Mouse (Mus musculus) cerebellum, adult 2 months (tissue): ENCODE measurements around the gene Vmn2r26.

Source experiments
- CTCF ChIP-seq: fragments of 200-500 bp; IDR thresholded peaks from 2 replicates; pipeline ENCODE4 v1.5.1; 2011; ENCODE audit warnings: low read depth, mild to moderate bottlenecking, control low read depth, low read length, moderate library complexity, borderline replicate concordance; ENCODE audit not compliant: insufficient read depth
- POLR2A ChIP-seq: fragments of 200-500 bp; IDR thresholded peaks from 2 replicates; pipeline ENCODE4 v1.6.1; 2011; ENCODE audit warnings: low read length, control low read depth, borderline replicate concordance; ENCODE audit not compliant: insufficient read depth

GRCm38 (mm10) chr6:124020841-124021240 lies 3.5 kb upstream of the Vmn2r26 start:
- no peak for TF ChIP-seq CTCF
- TF ChIP-seq POLR2A: no peak
